Mouse (Mus musculus) hindbrain, embryonic 11.5 days (tissue): ENCODE data around the gene Olfr963. TPM values are rescaled to one million over a fixed set of nuclear protein-coding genes. Genes with fewer than 3 reads are reported as not detected.

ENCODE experiments used
- polyA plus RNA-seq: library from polyadenylated mRNA; unstranded; fragments of >200 nt; fragmentation: Nextera tagmentation; extraction: Ambion mirVana; gene quantifications from 2 replicates; pipeline ENCODE4 v1.2.1, GENCODE M21; 2014

The Olfr963 gene
- polyA plus RNA-seq, 1 experiment from 2014 or later: not detected

Other genes starting within 250 kb of the Olfr963 start
- gene Olfr952, start 240.1 kb upstream of the Olfr963 start, polyA plus RNA-seq: not detected in 2 replicates
- gene Olfr954, start 210.5 kb upstream of the Olfr963 start, polyA plus RNA-seq: not detected in 2 replicates
- not detected in 2 replicates for gene Olfr955, start 195.3 kb upstream of the Olfr963 start, polyA plus RNA-seq
- gene Olfr44, start 173.2 kb upstream of the Olfr963 start, polyA plus RNA-seq: not detected in 2 replicates
- not detected in 2 replicates for gene Olfr957, start 151.4 kb upstream of the Olfr963 start, polyA plus RNA-seq
- gene Olfr958, start 113.2 kb upstream of the Olfr963 start, polyA plus RNA-seq: not detected in 2 replicates
- not detected in 2 replicates for gene Olfr959, start 91.6 kb upstream of the Olfr963 start, polyA plus RNA-seq
- gene AW551984, start 62.8 kb upstream of the Olfr963 start, polyA plus RNA-seq: 15.9 and 19.0 TPM in 2 replicates
- not detected in 2 replicates for gene Olfr148, start 56.5 kb upstream of the Olfr963 start, polyA plus RNA-seq
- gene Olfr960, start 45.8 kb upstream of the Olfr963 start, polyA plus RNA-seq: not detected in 2 replicates
- gene Olfr961, start 22.1 kb upstream of the Olfr963 start, polyA plus RNA-seq: not detected in 2 replicates
- not detected in 2 replicates for gene Olfr149, start 39.9 kb downstream of the Olfr963 start, polyA plus RNA-seq
- not detected in 2 replicates for gene Olfr965, start 44.1 kb downstream of the Olfr963 start, polyA plus RNA-seq
- gene Olfr150, start 63.8 kb downstream of the Olfr963 start, polyA plus RNA-seq: not detected in 2 replicates
- not detected in 2 replicates for gene Olfr967, start 79.0 kb downstream of the Olfr963 start, polyA plus RNA-seq
- not detected in 2 replicates for gene Olfr968, start 116.0 kb downstream of the Olfr963 start, polyA plus RNA-seq
- gene Olfr969, start 123.7 kb downstream of the Olfr963 start, polyA plus RNA-seq: not detected in 2 replicates
- not detected in 2 replicates for gene Olfr970, start 141.7 kb downstream of the Olfr963 start, polyA plus RNA-seq
- gene Olfr971, start 169.7 kb downstream of the Olfr963 start, polyA plus RNA-seq: not detected in 2 replicates
- not detected in 2 replicates for gene Olfr972, start 199.2 kb downstream of the Olfr963 start, polyA plus RNA-seq
- gene Olfr229, start 240.1 kb downstream of the Olfr963 start, polyA plus RNA-seq: not detected in 2 replicates